Comparison of ENCODE assay signal across 14 mouse cellular contexts in the genomic region with DNA sequence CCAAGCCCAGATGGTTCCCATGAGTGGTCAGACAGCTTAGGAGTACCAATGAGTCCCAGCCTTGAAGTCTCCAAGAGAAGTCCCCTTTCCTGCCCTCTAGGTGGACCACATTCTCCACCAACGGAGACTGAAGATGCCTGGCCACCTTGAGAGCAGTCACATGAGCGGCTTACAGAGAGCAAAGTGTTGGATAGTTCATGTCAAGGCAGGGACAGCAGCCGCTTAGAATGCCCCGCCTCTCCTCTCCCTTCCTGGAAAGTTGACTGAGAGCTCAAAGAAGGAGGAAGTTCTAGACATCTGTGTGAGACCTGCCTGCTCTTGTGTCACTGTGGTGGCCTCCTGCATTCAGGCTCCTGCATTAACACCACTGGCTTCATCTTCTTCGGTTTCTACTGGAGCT. TPM values are rescaled to one million over a fixed set of nuclear protein-coding genes. Genes with fewer than 3 reads are reported as not detected.
DNase-seq lines count a peak whose midpoint lies in the region; ATAC-seq and TF ChIP-seq lines count a peak whose summit lies in the region.
"Had no signal": no experiment of that assay in that cellular context is flagged by ENCODE, and none has a peak within 500 bp of the region (broad histone marks: within the 10 kb centered on the region; RNA-seq: fewer than 3 reads in every experiment).

A gene (minus strand): TSS at position 135 of the 400 bp plus-strand sequence.

- no peak within 1 kb of the TSS for H3K4me3 ChIP-seq in forebrain, embryonic 11.5 days (ENCODE audit: low read depth, low read length)
- no peak within 1 kb of the TSS for H3K4me3 ChIP-seq in forebrain, embryonic 16.5 days (replicated peaks; ENCODE audit: low read length)
- no peak within 1 kb of the TSS for H3K4me3 ChIP-seq in lung, postnatal 0 days (ENCODE audit: low read depth, low read length)
- no peak within 1 kb of the TSS for H3K4me3 ChIP-seq in stomach, embryonic 16.5 days (replicated peaks; ENCODE audit: low read length)
- H3K4me3 ChIP-seq: left cerebral cortex, adult 2 months had no signal

- H3K4me1 ChIP-seq in forebrain, embryonic 11.5 days (replicated peaks; ENCODE audit: control insufficient read depth, insufficient read depth, low read length), result no peaks in the 10 kb centered on the region
- no peaks in the 10 kb centered on the region for H3K4me1 ChIP-seq in forebrain, embryonic 16.5 days (replicated peaks; ENCODE audit: control insufficient read depth, insufficient read depth, low read length)
- H3K4me1 ChIP-seq in lung, postnatal 0 days (ENCODE audit: insufficient read depth, low read depth, low read length), result peaks cover 5% of the 10 kb centered on the region; the same call in 1 of the 2 replicates
- H3K4me1 ChIP-seq in stomach, embryonic 16.5 days (ENCODE audit: control insufficient read depth, insufficient read depth, low read length), result peaks cover 34% of the 10 kb centered on the region

- H3K27ac ChIP-seq in forebrain, embryonic 11.5 days (ENCODE audit: low read depth, low read length), result no peak within 1 kb of the TSS
- H3K27ac ChIP-seq in forebrain, embryonic 16.5 days (ENCODE audit: low read length), result no peak within 1 kb of the TSS
- no peak within 1 kb of the TSS for H3K27ac ChIP-seq in lung, postnatal 0 days (ENCODE audit: low read length)
- H3K27ac ChIP-seq in stomach, embryonic 16.5 days (ENCODE audit: low read length), result peak within 1 kb of the TSS; percentile 32
- H3K27ac ChIP-seq: macrophage had no signal

- H3K36me3 ChIP-seq in forebrain, embryonic 11.5 days (ENCODE audit: control insufficient read depth, insufficient read depth, low read length), result no peaks in the 10 kb centered on the region
- no peaks in the 10 kb centered on the region for H3K36me3 ChIP-seq in forebrain, embryonic 16.5 days (ENCODE audit: control insufficient read depth, insufficient read depth)
- H3K36me3 ChIP-seq in lung, postnatal 0 days (ENCODE audit: insufficient read depth, low read length), result no peaks in the 10 kb centered on the region
- no peaks in the 10 kb centered on the region for H3K36me3 ChIP-seq in stomach, embryonic 16.5 days (ENCODE audit: control insufficient read depth, insufficient read depth, low read length)

- no peak for TF ChIP-seq EP300 in lung, postnatal 0 days (IDR thresholded peaks at IDR 0.05)

- no peak for ATAC-seq in forebrain, embryonic 11.5 days (replicated peaks; ENCODE audit: low FRiP score)
- no peak for ATAC-seq in forebrain, embryonic 16.5 days
- ATAC-seq in lung, postnatal 0 days, result peak; percentile 21; the same call in 1 of the 2 replicates
- no peak; the same call in 1 of the 2 replicates for ATAC-seq in stomach, embryonic 16.5 days (ENCODE audit: insufficient read depth, low FRiP score)
- ATAC-seq: forebrain, embryonic 14.5 days had no signal

- DNase-seq in forebrain, embryonic 11.5 days (ENCODE audit: low spot score), result peak; percentile 39
- peak; percentile 77 for DNase-seq in MEL-GATA-1-ER (ENCODE audit: extremely low read depth, low read depth)
- peak; percentile 61 for DNase-seq in lung, postnatal 0 days (ENCODE audit: low spot score)
- DNase-seq in frontal cortex, adult 2 months (ENCODE audit: extremely low spot score in 1 of 2, low spot score in 1 of 2), result no peak
- no peak for DNase-seq in layer of hippocampus, adult 9-10 months (ENCODE audit: low spot score)
- no peak for DNase-seq in layer of hippocampus, postnatal 25 days (ENCODE audit: extremely low spot score in 1 of 2, low spot score in 1 of 2)
- DNase-seq: embryo, embryonic 11 days; right cerebral cortex, postnatal 25 days had no signal

- TF ChIP-seq CTCF in lung, postnatal 0 days (IDR thresholded peaks at IDR 0.05), result no peak

- no peaks in the 10 kb centered on the region for H3K27me3 ChIP-seq in forebrain, embryonic 11.5 days (ENCODE audit: control insufficient read depth, insufficient read depth, low read length)
- no peaks in the 10 kb centered on the region for H3K27me3 ChIP-seq in forebrain, embryonic 16.5 days (replicated peaks; ENCODE audit: control insufficient read depth, insufficient read depth, low read length)
- no peaks in the 10 kb centered on the region for H3K27me3 ChIP-seq in lung, postnatal 0 days (replicated peaks; ENCODE audit: insufficient read depth, low read length)
- no peaks in the 10 kb centered on the region for H3K27me3 ChIP-seq in stomach, embryonic 16.5 days (ENCODE audit: control insufficient read depth, insufficient read depth, low read length)

- H3K9ac ChIP-seq in forebrain, embryonic 11.5 days (ENCODE audit: low read length), result no peak within 1 kb of the TSS
- H3K9ac ChIP-seq in forebrain, embryonic 16.5 days (replicated peaks; ENCODE audit: low read depth, low read length), result no peak within 1 kb of the TSS
- H3K9ac ChIP-seq in lung, postnatal 0 days (replicated peaks; ENCODE audit: low read depth), result no peak within 1 kb of the TSS
- H3K9ac ChIP-seq in stomach, embryonic 16.5 days (ENCODE audit: low read length), result no peak within 1 kb of the TSS

- 82% methylated on average over 5 of the region's 5 CpGs for WGBS in forebrain, embryonic 11.5 days
- 80% methylated on average over 5 of the region's 5 CpGs for WGBS in forebrain, embryonic 16.5 days
- WGBS in lung, postnatal 0 days, result 66% methylated on average over 5 of the region's 5 CpGs
- 67% methylated on average over 5 of the region's 5 CpGs for WGBS in stomach, embryonic 16.5 days

- no peaks in the 10 kb centered on the region for H3K9me3 ChIP-seq in forebrain, embryonic 11.5 days (ENCODE audit: control insufficient read depth, low read length)
- H3K9me3 ChIP-seq in forebrain, embryonic 16.5 days (ENCODE audit: control insufficient read depth, low read length), result no peaks in the 10 kb centered on the region
- H3K9me3 ChIP-seq in lung, postnatal 0 days (ENCODE audit: low read length), result no peaks in the 10 kb centered on the region
- H3K9me3 ChIP-seq in stomach, embryonic 16.5 days (replicated peaks; ENCODE audit: control insufficient read depth, low read length), result no peaks in the 10 kb centered on the region

- H3K4me2 ChIP-seq in forebrain, embryonic 11.5 days (ENCODE audit: low read depth, low read length, severe bottlenecking), result no peak within 1 kb of the TSS
- H3K4me2 ChIP-seq in forebrain, embryonic 16.5 days (ENCODE audit: low read length), result no peak within 1 kb of the TSS
- H3K4me2 ChIP-seq in lung, postnatal 0 days (replicated peaks; ENCODE audit: low read depth, low read length), result no peak within 1 kb of the TSS
- no peak within 1 kb of the TSS for H3K4me2 ChIP-seq in stomach, embryonic 16.5 days (ENCODE audit: low read depth, low read length)

RNA-seq across cellular contexts. Expression of the gene that starts here (rescaled TPM):
- polyA plus RNA-seq in forebrain, embryonic 11.5 days (2014; fragmentation: Nextera tagmentation; extraction: Ambion mirVana), result not detected in 2 replicates
- 0.16 TPM in 1 of 2 replicates, not detected in the other for polyA plus RNA-seq in forebrain, embryonic 16.5 days (2015; fragmentation: Nextera tagmentation; extraction: Ambion mirVana)
- 0.14 and 0.26 TPM in 2 replicates for polyA plus RNA-seq in lung, postnatal 0 days (2015; fragmentation: Nextera tagmentation; extraction: Ambion mirVana)
- polyA plus RNA-seq in stomach, embryonic 16.5 days (2015; fragmentation: Nextera tagmentation; extraction: Ambion mirVana), result 0.04 and 0.10 TPM in 2 replicates
- polyA plus RNA-seq in frontal cortex, adult 2 months (2012; rRNA removed), result 0.08 and 0.10 TPM in 2 replicates
- total RNA-seq in layer of hippocampus, postnatal 25 days (2021), result under 1 TPM in 1 of 2 experiments, not detected in 1; 0.12 TPM
- polyA plus RNA-seq: forebrain, embryonic 14.5 days; neural tube, embryonic 11.5 days had no signal

Comparison
In these comparisons a context has a peak if more than half of its experiments do, and no peak if none do; other contexts are left out.
1. Peak in DNase-seq in forebrain, embryonic 11.5 days; RNA of the gene not detected or under 1 TPM.
2. Peak in DNase-seq and ATAC-seq in lung, postnatal 0 days; RNA of the gene not detected or under 1 TPM.